Mouse (Mus musculus) forebrain, embryonic 15.5 days (tissue): ENCODE data around the gene Cd300lg. TPM values are rescaled to one million over a fixed set of nuclear protein-coding genes. Genes with fewer than 3 reads are reported as not detected.

Source experiments
- polyA plus RNA-seq: library from polyadenylated mRNA; unstranded; fragments of >200 nt; fragmentation: Nextera tagmentation; extraction: Ambion mirVana; gene quantifications from 2 replicates; pipeline ENCODE4 v1.2.1, GENCODE M21; 2015

Gene Cd300lg
- polyA plus RNA-seq, 1 experiment from 2014 or later: 0.11 TPM

Other genes starting within 250 kb of the Cd300lg start
- 0.51 and 0.59 TPM in 2 replicates for gene Meox1, start 147.1 kb upstream of the Cd300lg start, polyA plus RNA-seq
- not detected in 2 replicates for gene Sost, start 74.5 kb upstream of the Cd300lg start, polyA plus RNA-seq
- not detected in 2 replicates for gene Cfap97d1, start 57.2 kb upstream of the Cd300lg start, polyA plus RNA-seq
- 11.0 and 13.0 TPM in 2 replicates for gene Dusp3, start 54.5 kb upstream of the Cd300lg start, polyA plus RNA-seq
- gene Mpp3, start 13.0 kb upstream of the Cd300lg start, polyA plus RNA-seq: 46.2 and 48.5 TPM in 2 replicates
- 19.3 and 22.7 TPM in 2 replicates for gene Mpp2, start 47.0 kb downstream of the Cd300lg start, polyA plus RNA-seq
- gene Ppy, start 59.8 kb downstream of the Cd300lg start, polyA plus RNA-seq: not detected in 2 replicates
- gene Pyy, start 66.3 kb downstream of the Cd300lg start, polyA plus RNA-seq: not detected in 2 replicates
- gene Nags, start 104.0 kb downstream of the Cd300lg start, polyA plus RNA-seq: 0.10 and 0.14 TPM in 2 replicates
- gene Tmem101, start 114.9 kb downstream of the Cd300lg start, polyA plus RNA-seq: 37.4 and 41.6 TPM in 2 replicates
- 114 and 118 TPM in 2 replicates for gene Lsm12, start 143.8 kb downstream of the Cd300lg start, polyA plus RNA-seq
- gene G6pc3, start 148.1 kb downstream of the Cd300lg start, polyA plus RNA-seq: 21.5 and 23.7 TPM in 2 replicates
- gene Hdac5, start 188.7 kb downstream of the Cd300lg start, polyA plus RNA-seq: 127 and 129 TPM in 2 replicates
- 5.6 and 7.0 TPM in 2 replicates for gene BC030867, start 207.4 kb downstream of the Cd300lg start, polyA plus RNA-seq
- not detected in 2 replicates for gene Asb16, start 227.2 kb downstream of the Cd300lg start, polyA plus RNA-seq
- 73.1 and 73.4 TPM in 2 replicates for gene Tmub2, start 243.4 kb downstream of the Cd300lg start, polyA plus RNA-seq